In genomic region chr2:129815076-129815475, GRCm38 (mm10) we compare ENCODE assay signal across 13 mouse cellular contexts.
"Had no signal": no experiment of that assay in that cellular context is flagged by ENCODE, and none has a peak within 500 bp of the region (broad histone marks: within the 10 kb centered on the region; RNA-seq: fewer than 3 reads in every experiment).

No protein-coding gene starts in this region.

- ATAC-seq: hindbrain, postnatal 0 days; intestine, embryonic 16.5 days had no signal

- DNase-seq: gastrocnemius, postnatal 14 days; gastrocnemius, postnatal 36 days; heart, adult 2 months; heart, postnatal 14 days; kidney, adult 11 months; kidney, adult 2 months; kidney, adult 9 months; kidney, postnatal 14 days; kidney, postnatal 36 days; liver; liver, embryonic 13.5 days had no signal
